Mouse (Mus musculus) Patski (cell line): Measurements from ENCODE around the gene Galnt18. TPM values are rescaled to one million over a fixed set of nuclear protein-coding genes. Genes with fewer than 3 reads are reported as not detected.

ENCODE experiments used
- ATAC-seq: fragments of 100-300 bp; one replicate; pipeline ENCODE4 v1.8.0; 2021
- CTCF ChIA-PET: fragments of 350-600 bp; sonication (Branson Sonifier 250); formaldehyde crosslinking; loops from one replicate; lab custom pipeline; 2022; ENCODE audit warnings: inconsistent platforms; lab: Charles Lee
- POLR2A ChIA-PET: fragments of 350-600 bp; sonication (Branson Sonifier 250); formaldehyde crosslinking; loops from one replicate; lab custom pipeline; 2022; ENCODE audit warnings: antibody characterized with exemption, inconsistent platforms; lab: Charles Lee
- DNase-seq: peaks from one replicate; pipeline ENCODE4 v3.0.0-alpha.2; 2011; ENCODE audit warnings: low read depth, low spot score
- H3K27me3 ChIP-seq: fragments of 371-371 bp; one replicate; pipeline ENCODE4 v1.5.1; 2021
- CTCF ChIP-seq: fragments of 100-300 bp; IDR thresholded peaks from one replicate; pipeline ENCODE4 v1.5.1; 2021
- in situ Hi-C: fragments of 300-500 bp; cut with MboI; formaldehyde crosslinking; loops from 3 replicates; pipeline ENCODE4 v1.11.1; 2018; ENCODE audit warnings: low pct_unique_long_range_greater_than_20kb, mixed read lengths
- polyA plus RNA-seq: library from polyadenylated mRNA; unstranded; gene quantifications from one replicate; pipeline ENCODE4 v1.2.3, GENCODE M21; 2021

Galnt18 gene
- polyA plus RNA-seq, 1 experiment from 2014 or later = 6.1 TPM

DNA sequence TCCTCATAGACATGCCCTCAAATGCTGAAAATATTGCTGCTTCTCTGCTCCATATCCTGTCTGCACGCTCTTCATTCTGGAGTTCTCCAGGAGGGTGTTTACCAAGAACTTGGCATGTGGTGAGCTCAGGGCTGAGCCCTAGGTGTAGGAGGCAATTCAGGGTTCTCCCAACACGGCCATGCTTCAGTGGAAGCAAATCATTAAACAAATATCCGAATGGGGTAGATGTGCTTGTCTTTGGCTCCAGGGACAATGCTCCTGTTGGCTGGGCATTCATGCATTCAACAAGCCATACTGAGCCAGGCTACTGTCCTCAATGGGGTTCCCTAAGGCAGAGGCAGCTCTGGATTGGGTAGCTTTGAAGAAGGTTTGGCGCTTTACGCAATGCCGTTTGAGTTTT lies 212.9 kb downstream of the Galnt18 start:
- ATAC-seq = no peak
- in situ Hi-C loops = no loop called here
- no peak for TF ChIP-seq CTCF
- H3K27me3 ChIP-seq = no peaks in the 10 kb centered on the region
- POLR2A ChIA-PET = no interaction called here
- CTCF ChIA-PET = interaction anchor here (1.4 kb wide), 1 partner anchor 13 kb away, joined by 3 read pairs; no protein-coding TSS in a partner anchor
- no peak for DNase-seq

DNA sequence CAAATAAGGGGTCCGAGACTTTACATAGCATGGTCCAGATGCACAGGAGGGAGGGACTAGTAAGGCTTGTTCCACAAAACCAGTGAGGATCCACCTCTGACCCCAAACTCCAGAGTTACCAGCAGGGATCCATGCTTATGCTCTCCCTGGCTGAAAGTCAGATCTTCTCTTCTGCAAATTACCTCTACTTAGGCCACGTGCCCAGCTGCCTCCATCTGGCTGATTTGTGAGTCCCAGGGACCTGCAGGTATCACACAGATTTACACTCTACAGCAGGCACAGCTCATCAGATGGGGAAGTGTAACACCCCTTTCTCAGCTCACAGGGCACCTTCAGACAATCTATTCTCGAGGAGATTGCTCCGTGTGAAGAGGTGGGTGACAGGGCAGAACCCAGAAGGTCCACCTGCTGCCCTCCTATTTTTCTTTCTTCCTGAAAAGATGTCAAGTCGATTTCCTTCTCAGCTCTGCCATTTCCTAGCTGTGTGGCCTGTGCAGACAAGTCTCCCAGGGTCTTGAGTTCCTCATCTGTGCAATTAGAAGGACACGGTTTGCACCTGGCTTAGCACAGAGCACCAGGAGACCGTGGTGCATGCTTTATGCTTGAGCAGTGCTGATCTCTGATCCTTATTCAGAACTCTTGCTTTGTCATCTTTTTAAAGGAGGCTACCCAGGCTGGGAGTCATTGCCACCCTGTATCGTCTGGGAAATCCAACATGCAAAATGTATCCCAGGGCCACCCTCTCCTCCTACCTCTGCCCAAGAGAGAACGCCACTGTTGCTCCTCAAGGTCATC lies 216.3 kb downstream of the Galnt18 start:
- H3K27me3 ChIP-seq = no peaks in the 10 kb centered on the region
- no peak for TF ChIP-seq CTCF
- no peak for DNase-seq
- in situ Hi-C loops = no loop called here
- ChIA-PET CTCF (interaction anchor here (0.9 to 1.2 kb wide), 2 partner anchors 13 to 218 kb away, joined by 3 to 4 read pairs; no protein-coding TSS in a partner anchor), POLR2A (no interaction called here)
- ATAC-seq = no peak

DNA sequence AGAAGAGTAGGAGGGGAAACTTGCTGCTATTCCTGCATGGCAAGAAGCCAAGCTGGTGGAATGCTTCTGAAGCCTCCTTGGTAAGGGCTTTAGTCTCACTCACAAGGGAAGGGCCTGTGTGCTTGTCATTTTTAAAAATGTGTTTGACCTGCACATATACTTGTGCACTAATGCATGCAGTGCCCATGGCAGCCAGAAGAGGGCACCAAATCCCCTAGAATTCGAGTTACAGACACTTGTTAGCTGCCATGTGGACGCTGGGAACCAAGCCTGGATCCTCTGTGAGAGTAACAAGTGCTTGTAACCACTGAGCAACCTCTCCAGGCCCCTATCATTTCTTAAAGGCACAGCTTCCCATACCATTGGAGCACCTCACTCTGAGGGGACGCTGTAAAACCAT lies 219.7 kb downstream of the Galnt18 start:
- peak; percentile 60 for TF ChIP-seq CTCF
- POLR2A ChIA-PET = no interaction called here
- CTCF ChIA-PET = no interaction called here
- ATAC-seq (no peak), DNase-seq (no peak)
- in situ Hi-C loops = no loop called here
- H3K27me3 ChIP-seq = no peaks in the 10 kb centered on the region

DNA sequence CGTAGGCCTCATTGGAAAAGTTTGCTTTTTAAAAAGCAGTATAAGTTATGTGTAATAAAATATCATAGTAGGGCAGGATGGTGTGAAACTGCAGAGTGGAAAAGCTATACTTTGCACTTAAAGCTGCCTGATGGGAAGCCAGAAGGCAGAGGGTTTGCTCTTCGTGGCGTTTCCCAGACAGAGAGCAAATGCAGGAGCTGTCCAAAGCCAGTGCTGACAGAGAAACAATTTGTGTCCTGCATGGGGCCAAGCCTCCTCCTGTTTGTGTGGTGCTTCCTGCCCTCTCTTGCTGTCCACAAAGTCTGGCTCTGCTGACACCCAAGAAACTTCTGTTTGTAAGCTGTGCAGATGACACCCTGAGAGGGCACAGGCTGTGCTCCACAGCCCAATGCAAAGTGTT lies 220.8 kb downstream of the Galnt18 start:
- in situ Hi-C loops = loop anchor here (10.0 kb wide), 1 partner anchor 406 kb away; no protein-coding TSS in a partner anchor
- DNase-seq = no peak
- ChIA-PET POLR2A (interaction anchor here (0.8 kb wide), 1 partner anchor 123 kb away, joined by 3 read pairs; no protein-coding TSS in a partner anchor), CTCF (no interaction called here)
- TF ChIP-seq CTCF = no peak
- no peaks in the 10 kb centered on the region for H3K27me3 ChIP-seq
- ATAC-seq = no peak

DNA sequence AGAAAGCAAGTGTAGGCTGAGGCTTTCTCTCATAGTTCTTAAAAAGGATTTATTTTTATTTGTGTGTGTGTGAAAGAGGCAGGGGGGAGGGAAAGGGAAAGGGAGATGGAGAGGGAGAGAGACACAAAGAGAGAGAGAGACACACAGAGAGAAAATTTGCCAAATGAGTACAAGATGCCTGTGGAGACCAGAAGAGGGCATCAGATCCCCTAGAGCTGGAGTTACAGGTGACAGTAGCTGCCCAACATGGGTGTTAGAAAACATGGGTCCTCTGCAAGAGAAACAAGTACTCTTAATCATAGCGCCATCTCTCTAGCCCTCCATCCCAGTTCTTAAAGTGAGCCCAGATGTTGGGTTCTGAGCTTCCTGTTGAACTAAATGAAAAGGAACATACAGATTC lies 228.8 kb downstream of the Galnt18 start:
- CTCF ChIA-PET = interaction anchor here (0.8 kb wide), 1 partner anchor 522 kb away, joined by 3 read pairs; the partner anchor contains the start of gene Ctr9
- DNase-seq (no peak), ATAC-seq (no peak)
- POLR2A ChIA-PET = no interaction called here
- H3K27me3 ChIP-seq = no peaks in the 10 kb centered on the region
- TF ChIP-seq CTCF = peak; percentile 42
- in situ Hi-C loops = loop anchor here (10.0 kb wide), 1 partner anchor 414 kb away; no protein-coding TSS in a partner anchor

DNA sequence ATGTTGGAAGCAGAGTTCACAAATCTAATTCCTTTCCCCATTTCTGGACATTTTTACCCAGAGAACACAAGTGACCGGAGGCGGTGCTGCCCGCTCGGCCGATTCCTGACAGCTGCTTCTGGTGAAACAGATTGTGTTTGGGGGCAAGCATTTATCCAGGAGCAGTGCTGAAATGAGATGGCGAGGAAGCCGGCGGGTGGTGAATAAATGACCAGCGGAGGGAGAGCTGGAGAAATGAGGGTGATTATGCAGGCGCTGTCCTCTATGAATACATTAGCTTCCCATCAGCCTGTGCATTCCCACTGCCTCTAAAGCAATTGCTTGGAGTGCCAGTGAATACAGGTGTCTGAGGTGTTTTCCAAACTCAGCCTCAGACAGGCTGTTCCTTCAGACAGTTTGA lies 232.7 kb downstream of the Galnt18 start:
- in situ Hi-C loops = no loop called here
- ChIA-PET CTCF (no interaction called here), POLR2A (no interaction called here)
- TF ChIP-seq CTCF = no peak
- H3K27me3 ChIP-seq = no peaks in the 10 kb centered on the region
- no peak for DNase-seq
- ATAC-seq = no peak

DNA sequence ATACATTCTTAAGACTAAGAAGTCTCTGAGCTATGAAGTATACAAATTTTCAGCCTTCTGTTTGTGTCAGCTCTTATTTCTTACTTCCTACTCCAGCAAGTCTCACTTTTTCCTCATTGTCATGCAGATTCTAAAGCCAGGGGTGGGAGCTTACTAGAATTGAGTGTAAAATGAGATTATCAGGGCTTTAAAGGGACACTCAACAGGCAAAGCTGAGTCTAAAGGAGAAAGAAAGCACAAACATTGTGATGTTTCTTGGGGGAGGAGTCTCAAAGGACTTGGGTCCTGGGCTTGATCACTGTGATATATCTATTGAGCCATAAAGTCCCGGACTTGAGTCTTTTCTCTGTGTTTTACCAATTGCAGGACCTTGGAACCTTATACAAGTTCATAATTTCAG lies 234.2 kb downstream of the Galnt18 start:
- ChIA-PET CTCF (interaction anchor here (1.0 kb wide), 1 partner anchor 18 kb away, joined by 3 read pairs; no protein-coding TSS in a partner anchor), POLR2A (no interaction called here)
- ATAC-seq = no peak
- DNase-seq = no peak
- in situ Hi-C loops = no loop called here
- H3K27me3 ChIP-seq = no peaks in the 10 kb centered on the region
- TF ChIP-seq CTCF = no peak

DNA sequence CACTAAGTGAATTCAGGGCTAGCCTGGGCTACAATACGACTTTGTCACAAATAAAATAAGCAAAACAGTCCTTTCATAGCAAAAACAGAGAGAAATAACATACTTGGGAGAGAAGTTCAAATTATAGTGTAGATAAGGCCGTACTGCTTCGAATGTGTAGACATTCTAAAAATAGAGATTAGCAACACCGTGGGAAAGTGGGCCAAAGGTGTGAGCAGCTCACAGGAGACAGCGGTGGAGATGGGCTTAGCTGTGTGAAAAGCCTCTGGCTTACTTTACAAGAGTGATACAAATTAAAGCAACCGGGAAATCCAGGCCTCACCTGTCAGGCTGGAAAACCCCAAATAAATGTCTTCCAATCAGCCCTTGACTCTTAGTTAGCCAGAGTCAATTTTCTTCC lies 241.8 kb downstream of the Galnt18 start:
- ChIA-PET CTCF (interaction anchor here (0.7 kb wide), 1 partner anchor 18 kb away, joined by 3 read pairs; no protein-coding TSS in a partner anchor), POLR2A (no interaction called here)
- no peak for TF ChIP-seq CTCF
- no peaks in the 10 kb centered on the region for H3K27me3 ChIP-seq
- DNase-seq = no peak
- no peak for ATAC-seq
- in situ Hi-C loops = no loop called here

DNA sequence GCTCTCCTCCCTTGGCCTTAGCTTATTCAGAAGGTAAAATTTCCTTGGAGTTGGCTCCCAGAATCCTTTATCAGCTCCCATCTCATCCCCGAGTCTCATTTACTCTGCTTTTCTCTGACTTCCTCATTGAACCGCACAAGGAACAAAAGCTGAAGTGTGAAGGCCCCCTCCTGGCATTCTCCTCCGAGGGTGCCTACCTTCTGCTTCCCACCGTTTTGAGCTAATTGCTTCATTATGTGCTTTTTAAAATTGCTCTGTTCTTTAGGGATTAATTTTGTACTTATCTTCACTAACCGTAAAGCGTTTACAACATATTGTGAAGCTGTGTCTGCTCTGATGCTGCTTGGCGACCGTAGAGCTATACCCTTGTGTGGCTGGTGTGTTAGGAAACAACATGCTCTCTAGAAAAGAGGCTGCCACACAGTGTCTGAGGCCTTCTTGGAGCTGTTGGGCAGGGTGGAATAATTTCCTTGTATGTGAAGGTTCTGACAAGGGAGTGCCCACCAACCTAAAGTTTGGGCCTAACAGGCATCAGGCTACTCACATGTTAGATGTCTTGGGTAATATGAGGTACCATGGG lies 244.9 kb downstream of the Galnt18 start:
- no peak for DNase-seq
- ChIA-PET POLR2A (no interaction called here), CTCF (no interaction called here)
- no peak for TF ChIP-seq CTCF
- H3K27me3 ChIP-seq = no peaks in the 10 kb centered on the region
- in situ Hi-C loops = no loop called here
- ATAC-seq = no peak

DNA sequence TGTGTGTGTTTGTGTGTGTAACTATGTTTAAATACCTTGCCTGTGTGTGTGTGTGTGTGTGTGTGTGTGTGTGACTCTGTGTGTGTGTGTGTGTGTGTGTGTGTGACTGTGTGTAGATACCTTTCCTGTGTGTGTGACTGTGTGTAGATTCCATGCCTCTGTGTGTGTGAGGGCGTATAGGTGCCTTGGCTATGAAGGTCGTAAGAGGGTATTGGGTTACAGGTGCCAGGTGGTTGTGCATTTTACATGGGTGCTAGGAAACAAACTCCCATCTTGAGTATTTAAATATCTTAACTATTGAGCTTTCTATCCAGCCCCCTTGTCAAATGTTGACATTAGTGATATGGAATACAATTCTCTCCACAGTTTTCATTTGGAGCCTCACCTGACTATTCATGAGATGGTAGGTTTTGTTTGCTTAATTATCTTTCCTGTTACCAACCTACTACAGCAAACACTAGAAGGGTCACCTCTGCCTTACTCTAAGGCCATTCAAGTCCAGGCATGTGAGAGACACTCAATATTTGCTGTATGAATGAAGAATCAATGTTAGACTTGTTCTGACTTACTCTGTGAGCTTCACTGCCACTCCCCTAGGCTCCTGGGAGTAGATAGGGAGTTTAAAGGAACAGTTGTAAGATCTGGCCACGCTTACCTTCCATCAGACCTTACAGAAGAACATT lies 250.7 kb downstream of the Galnt18 start:
- no peak for ATAC-seq
- TF ChIP-seq CTCF = no peak
- CTCF ChIA-PET = no interaction called here
- no peak for DNase-seq
- POLR2A ChIA-PET = no interaction called here
- no peaks in the 10 kb centered on the region for H3K27me3 ChIP-seq
- in situ Hi-C loops = no loop called here

DNA sequence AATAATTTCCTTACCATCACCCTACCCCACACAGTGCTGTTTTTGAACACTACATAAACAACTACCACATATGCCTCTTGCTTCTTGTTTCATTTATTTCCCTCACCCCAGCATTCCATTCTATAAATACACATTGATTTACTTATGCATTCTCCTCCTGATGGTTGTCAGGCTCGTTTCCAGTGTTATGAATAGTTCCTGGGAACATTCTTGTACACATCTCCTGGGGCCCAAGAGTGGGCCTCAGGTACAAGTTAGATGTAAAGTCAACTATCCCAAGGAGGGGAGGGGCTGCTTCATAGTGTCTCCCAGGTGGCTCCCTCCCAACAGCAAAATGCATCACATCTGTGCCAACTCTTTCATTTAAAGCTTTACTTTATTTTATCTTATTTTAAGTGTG lies 251.3 kb downstream of the Galnt18 start:
- in situ Hi-C loops = no loop called here
- ChIA-PET CTCF (no interaction called here), POLR2A (no interaction called here)
- no peaks in the 10 kb centered on the region for H3K27me3 ChIP-seq
- DNase-seq (no peak), ATAC-seq (no peak)
- no peak for TF ChIP-seq CTCF
